Mouse (Mus musculus) heart, postnatal 4 days (tissue): ENCODE data around the gene Tmem132c. TPM values are rescaled to one million over a fixed set of nuclear protein-coding genes. Genes with fewer than 3 reads are reported as not detected.

ENCODE experiments used
- DNase-seq: peaks from one replicate; pipeline ENCODE4 v3.0.0; 2021
- total RNA-seq, 2 experiments: library from RNA; stranded (reverse); gene quantifications; 2 replicates each; pipeline ENCODE4 v1.2.3; 2021

The Tmem132c gene
- total RNA-seq, 2 experiments from 2014 or later: 0.47 to 0.52 TPM

DNA sequence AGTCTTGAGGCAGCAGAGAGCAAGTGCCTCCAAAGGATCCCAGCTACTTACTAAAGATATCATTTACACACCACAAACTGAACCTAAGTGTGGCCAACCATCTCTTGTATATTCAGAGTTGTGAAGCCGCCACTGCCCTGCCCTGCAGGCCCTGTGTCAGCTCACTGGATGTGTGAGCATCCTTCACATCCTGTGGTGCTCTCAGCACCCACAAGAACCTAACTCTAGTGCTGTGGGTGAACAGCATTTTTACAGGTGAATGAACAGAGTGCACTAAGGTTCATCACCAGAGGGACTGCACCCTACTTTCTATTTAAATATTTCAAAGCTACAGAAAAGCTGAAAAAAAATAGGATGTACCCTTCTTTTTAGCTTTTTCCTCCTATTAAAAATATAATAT is 370.3 kb downstream of the Tmem132c start:
- DNase-seq: no peak

DNA sequence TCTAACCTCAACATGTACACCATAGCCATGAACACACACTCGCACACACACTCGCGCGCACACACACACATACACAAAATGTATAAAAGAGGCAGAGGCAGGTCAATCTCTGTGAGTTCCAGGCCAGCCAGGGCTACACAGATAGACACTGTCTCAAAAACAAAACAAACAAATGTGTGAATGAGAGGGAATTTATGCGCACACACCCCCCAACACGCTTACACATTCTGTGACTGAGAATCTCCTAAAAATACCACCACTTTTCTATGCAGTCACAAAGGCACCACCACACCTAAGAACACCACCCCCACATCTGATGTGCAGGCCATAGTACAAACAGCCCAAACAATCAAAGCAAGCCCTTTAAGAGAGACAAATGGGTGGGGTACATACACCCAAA is 370.8 kb downstream of the Tmem132c start:
- DNase-seq: no peak
